Mouse (Mus musculus): ENCODE data around the gene Sp8. TPM values are rescaled to one million over a fixed set of nuclear protein-coding genes. Genes with fewer than 3 reads are reported as not detected.

Sp8 gene
- polyA plus RNA-seq, 1 experiment from 2014 or later, result not detected

DNA sequence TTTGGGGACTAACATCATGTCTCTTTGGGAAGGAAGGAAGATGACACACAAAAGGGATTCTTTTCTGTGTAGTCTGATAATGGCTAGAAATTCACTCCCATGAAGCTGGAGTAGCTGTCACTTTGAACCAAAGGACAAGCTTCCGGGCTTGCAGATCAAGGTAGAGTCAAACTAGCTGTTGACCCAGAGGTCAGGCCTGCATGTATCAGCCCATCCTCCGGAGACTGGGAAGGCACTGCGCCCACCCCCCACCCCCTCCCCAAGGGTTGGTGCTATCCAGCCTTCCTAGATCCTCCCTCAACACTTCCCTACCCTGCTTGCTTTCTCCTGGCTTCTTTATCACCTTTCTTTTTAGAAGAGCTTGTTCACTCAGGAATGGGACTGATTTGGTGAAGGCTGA is 7.2 kb downstream of the Sp8 start:
- no peak overlapping the region for H3K9ac ChIP-seq (ENCODE audit: low read length)
- H3K27ac ChIP-seq (ENCODE audit: low read depth), result no peak overlapping the region
- no peak for ATAC-seq (replicated peaks; ENCODE audit: low FRiP score, low TSS enrichment, low read depth)
- no peaks in the 10 kb centered on the region for H3K9me3 ChIP-seq (ENCODE audit: control insufficient read depth, low read length)
- WGBS, result 4% methylated on average over 3 of the region's 3 CpGs
- no peak overlapping the region for H3K4me2 ChIP-seq (ENCODE audit: low read length)
- H3K4me1 ChIP-seq (replicated peaks; ENCODE audit: control insufficient read depth, insufficient read depth, low read length), result no peaks in the 10 kb centered on the region
- H3K27me3 ChIP-seq (replicated peaks; ENCODE audit: control insufficient read depth, insufficient read depth, low read length), result peaks cover 90% of the 10 kb centered on the region
- no peaks in the 10 kb centered on the region for H3K36me3 ChIP-seq (ENCODE audit: control insufficient read depth, insufficient read depth, low read length)
- H3K4me3 ChIP-seq (ENCODE audit: low read depth, low read length), result no peak overlapping the region
- DNase-seq (ENCODE audit: low spot score), result no peak

DNA sequence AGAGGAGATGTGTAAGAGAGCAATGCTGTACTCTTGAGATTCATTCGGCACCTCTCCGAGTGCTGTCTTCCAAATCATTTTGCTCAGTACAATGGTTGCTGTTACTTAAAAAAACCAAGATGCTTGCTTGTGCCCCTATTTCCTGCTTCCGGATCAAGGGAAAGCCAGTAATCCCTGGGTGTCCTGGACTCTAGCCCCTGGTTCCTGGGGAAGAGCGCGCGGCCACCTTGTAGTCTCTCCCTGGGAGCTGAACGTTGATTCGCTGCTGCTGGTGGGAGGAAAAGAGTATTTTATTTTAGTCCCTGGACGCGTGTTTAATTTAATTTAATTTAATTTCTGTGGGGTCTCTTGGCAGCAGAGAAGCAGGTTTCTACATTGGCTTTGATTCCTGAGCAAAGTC is 8.3 kb downstream of the Sp8 start:
- H3K36me3 ChIP-seq (ENCODE audit: control insufficient read depth, insufficient read depth, low read length), result no peaks in the 10 kb centered on the region
- H3K27ac ChIP-seq (ENCODE audit: low read depth), result no peak overlapping the region
- ATAC-seq (replicated peaks; ENCODE audit: low FRiP score, low TSS enrichment, low read depth), result no peak
- peak overlapping the region; percentile 51 for H3K4me2 ChIP-seq (ENCODE audit: low read length)
- H3K4me1 ChIP-seq (replicated peaks; ENCODE audit: control insufficient read depth, insufficient read depth, low read length), result no peaks in the 10 kb centered on the region
- no peak overlapping the region for H3K9ac ChIP-seq (ENCODE audit: low read length)
- H3K27me3 ChIP-seq (replicated peaks; ENCODE audit: control insufficient read depth, insufficient read depth, low read length), result peaks cover 79% of the 10 kb centered on the region
- H3K9me3 ChIP-seq (ENCODE audit: control insufficient read depth, low read length), result no peaks in the 10 kb centered on the region
- DNase-seq (ENCODE audit: low spot score), result no peak
- H3K4me3 ChIP-seq (ENCODE audit: low read depth, low read length), result peak overlapping the region; percentile 33
- 1% methylated on average over 10 of the region's 10 CpGs for WGBS

DNA sequence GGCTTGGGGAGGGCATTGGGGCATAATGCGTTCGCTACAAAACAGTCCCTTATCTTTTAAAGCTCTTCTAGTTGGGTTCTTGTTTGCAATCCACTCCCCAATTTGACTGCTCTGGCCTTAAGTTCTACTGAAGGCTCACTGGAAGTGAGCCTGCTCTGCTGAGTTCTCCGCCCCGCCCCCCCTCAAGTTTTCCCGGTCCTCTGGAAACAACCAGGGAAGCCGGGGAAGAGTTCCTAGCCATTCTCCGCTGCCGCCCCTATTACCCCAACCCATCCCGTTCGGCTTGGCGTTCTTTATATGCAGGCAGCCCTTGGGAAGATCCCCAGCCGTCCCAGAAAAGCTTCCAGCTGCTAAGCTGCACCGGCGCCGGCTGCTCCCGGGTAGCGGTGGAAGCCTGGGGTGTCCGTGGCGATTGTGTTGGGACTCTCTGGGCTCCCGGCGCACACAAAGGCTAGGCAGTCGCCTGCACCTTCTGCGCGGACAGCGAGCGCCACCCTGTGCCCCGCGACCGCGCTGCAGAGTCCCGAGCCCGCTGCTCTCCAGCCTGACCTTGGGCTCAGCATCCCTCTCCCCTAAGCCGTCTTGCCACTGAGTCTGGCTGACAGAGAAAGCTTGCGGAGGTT is 8.8 kb downstream of the Sp8 start:
- DNase-seq (ENCODE audit: low spot score), result peak; percentile 88
- Histone ChIP-seq H3K27me3 (replicated peaks; ENCODE audit: control insufficient read depth, insufficient read depth, low read length) (peaks cover 75% of the 10 kb centered on the region), H3K4me1 (replicated peaks; ENCODE audit: control insufficient read depth, insufficient read depth, low read length) (no peaks in the 10 kb centered on the region), H3K9ac (ENCODE audit: low read length) (no peak overlapping the region), H3K9me3 (ENCODE audit: control insufficient read depth, low read length) (no peaks in the 10 kb centered on the region), H3K4me3 (ENCODE audit: low read depth, low read length) (peak overlapping the region; percentile 33), H3K27ac (ENCODE audit: low read depth) (no peak overlapping the region), H3K36me3 (ENCODE audit: control insufficient read depth, insufficient read depth, low read length) (no peaks in the 10 kb centered on the region), H3K4me2 (ENCODE audit: low read length) (peak overlapping the region; percentile 51)
- ATAC-seq (replicated peaks; ENCODE audit: low FRiP score, low TSS enrichment, low read depth), result peak; percentile 94
- under 1% methylated on average over 34 of the region's 34 CpGs for WGBS

DNA sequence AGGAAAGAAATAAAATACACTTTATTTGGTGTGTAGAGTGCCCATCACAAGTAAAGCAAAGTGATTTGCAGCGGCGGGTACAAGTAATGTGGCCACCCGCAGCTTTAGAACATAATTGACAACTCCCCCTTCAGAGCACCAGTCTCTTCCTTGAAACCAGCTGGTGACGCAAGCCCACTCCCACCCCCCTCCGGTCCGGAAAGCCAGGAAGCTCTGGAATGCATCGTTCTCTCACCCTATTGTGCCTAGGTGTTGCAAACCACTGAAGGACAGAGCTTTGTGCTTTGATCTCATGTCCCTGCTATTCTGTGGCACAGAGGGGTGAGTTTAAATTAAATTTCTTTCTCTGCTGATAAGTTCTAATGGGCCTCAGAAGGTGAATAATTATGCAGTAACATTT is 10.0 kb downstream of the Sp8 start:
- H3K4me1 ChIP-seq (replicated peaks; ENCODE audit: control insufficient read depth, insufficient read depth, low read length), result no peaks in the 10 kb centered on the region
- ATAC-seq (replicated peaks; ENCODE audit: low FRiP score, low TSS enrichment, low read depth) (no peak), DNase-seq (ENCODE audit: low spot score) (no peak)
- no peak overlapping the region for H3K4me2 ChIP-seq (ENCODE audit: low read length)
- H3K9me3 ChIP-seq (ENCODE audit: control insufficient read depth, low read length), result no peaks in the 10 kb centered on the region
- H3K36me3 ChIP-seq (ENCODE audit: control insufficient read depth, insufficient read depth, low read length), result no peaks in the 10 kb centered on the region
- 4% methylated on average over 7 of the region's 7 CpGs for WGBS
- no peak overlapping the region for H3K9ac ChIP-seq (ENCODE audit: low read length)
- peaks cover 63% of the 10 kb centered on the region for H3K27me3 ChIP-seq (replicated peaks; ENCODE audit: control insufficient read depth, insufficient read depth, low read length)
- H3K27ac ChIP-seq (ENCODE audit: low read depth), result no peak overlapping the region
- no peak overlapping the region for H3K4me3 ChIP-seq (ENCODE audit: low read depth, low read length)

DNA sequence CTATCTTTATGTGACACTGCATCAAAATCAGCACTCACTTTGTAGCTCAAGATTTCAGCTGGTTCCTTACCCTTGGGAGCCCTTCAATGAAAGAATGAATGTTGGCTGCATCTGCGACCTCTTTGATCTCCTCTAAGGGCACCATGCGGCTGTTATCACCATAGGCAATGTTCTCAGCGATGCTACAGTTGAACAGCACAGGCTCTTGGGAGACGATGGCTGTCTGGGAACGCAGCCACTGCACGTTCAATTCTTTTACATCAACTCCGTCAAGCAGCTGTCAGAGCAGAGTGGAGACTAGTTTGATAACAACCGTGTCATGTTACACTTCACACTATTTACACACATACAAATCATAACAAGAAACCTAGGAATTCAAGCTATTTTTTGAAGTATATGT is 26.5 kb downstream of the Sp8 start:
- H3K4me1 ChIP-seq (replicated peaks; ENCODE audit: control insufficient read depth, insufficient read depth, low read length), result no peaks in the 10 kb centered on the region
- no peak overlapping the region for H3K9ac ChIP-seq (ENCODE audit: low read length)
- no peak for ATAC-seq (replicated peaks; ENCODE audit: low FRiP score, low TSS enrichment, low read depth)
- H3K36me3 ChIP-seq (ENCODE audit: control insufficient read depth, insufficient read depth, low read length), result no peaks in the 10 kb centered on the region
- H3K9me3 ChIP-seq (ENCODE audit: control insufficient read depth, low read length), result no peaks in the 10 kb centered on the region
- WGBS, result 76% methylated on average over 8 of the region's 8 CpGs
- DNase-seq (ENCODE audit: low spot score), result no peak
- no peak overlapping the region for H3K27ac ChIP-seq (ENCODE audit: low read depth)
- H3K4me3 ChIP-seq (ENCODE audit: low read depth, low read length), result no peak overlapping the region
- no peaks in the 10 kb centered on the region for H3K27me3 ChIP-seq (replicated peaks; ENCODE audit: control insufficient read depth, insufficient read depth, low read length)
- H3K4me2 ChIP-seq (ENCODE audit: low read length), result no peak overlapping the region

DNA sequence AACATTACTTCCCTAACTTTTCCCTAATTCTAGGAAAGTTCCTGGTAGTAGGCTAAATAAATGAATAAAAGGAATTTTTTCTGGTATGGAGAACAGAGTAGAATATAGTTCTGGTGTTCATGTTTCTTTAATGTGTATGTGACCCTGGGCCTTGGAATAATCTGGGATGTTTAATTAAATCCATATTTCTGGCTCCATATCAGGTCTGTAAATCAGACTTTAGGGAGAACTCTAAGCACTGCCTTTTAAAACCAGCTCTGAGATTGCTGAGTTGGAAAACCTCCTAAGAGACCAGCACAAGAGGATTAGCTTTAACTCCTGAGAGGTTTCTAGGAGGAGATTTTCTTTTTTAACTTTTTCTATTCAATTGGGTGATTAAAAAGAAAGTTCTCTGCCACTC is 36.7 kb downstream of the Sp8 start:
- DNase-seq (ENCODE audit: low spot score), result no peak
- H3K36me3 ChIP-seq (ENCODE audit: control insufficient read depth, insufficient read depth, low read length), result no peaks in the 10 kb centered on the region
- no peaks in the 10 kb centered on the region for H3K9me3 ChIP-seq (ENCODE audit: control insufficient read depth, low read length)
- H3K4me3 ChIP-seq (ENCODE audit: low read depth, low read length), result no peak overlapping the region
- no peak overlapping the region for H3K9ac ChIP-seq (ENCODE audit: low read length)
- H3K27ac ChIP-seq (ENCODE audit: low read depth), result no peak overlapping the region
- ATAC-seq (replicated peaks; ENCODE audit: low FRiP score, low TSS enrichment, low read depth), result no peak
- no peak overlapping the region for H3K4me2 ChIP-seq (ENCODE audit: low read length)
- H3K4me1 ChIP-seq (replicated peaks; ENCODE audit: control insufficient read depth, insufficient read depth, low read length), result no peaks in the 10 kb centered on the region
- H3K27me3 ChIP-seq (replicated peaks; ENCODE audit: control insufficient read depth, insufficient read depth, low read length), result no peaks in the 10 kb centered on the region

DNA sequence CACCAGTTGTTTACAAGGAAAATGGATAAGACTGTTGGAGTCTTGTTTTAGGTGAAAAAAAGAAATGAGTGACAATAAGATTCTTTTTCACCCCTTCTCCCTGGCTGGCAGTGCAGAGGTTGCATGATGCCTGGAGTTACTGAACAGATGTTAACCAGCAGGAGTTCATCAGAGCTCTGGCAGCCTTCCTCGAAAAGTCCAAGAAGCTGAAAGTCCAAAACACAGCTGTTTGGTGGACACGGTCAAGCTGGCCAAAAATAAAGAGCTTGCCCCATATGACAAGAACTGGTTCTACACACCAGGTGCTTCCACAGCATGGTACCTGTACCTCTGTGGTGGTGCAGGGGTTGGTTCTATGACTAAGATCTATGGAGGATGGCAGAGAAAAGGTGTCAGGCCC is 41.8 kb downstream of the Sp8 start:
- Histone ChIP-seq H3K9ac (ENCODE audit: low read length) (no peak overlapping the region), H3K4me2 (ENCODE audit: low read length) (no peak overlapping the region), H3K36me3 (ENCODE audit: control insufficient read depth, insufficient read depth, low read length) (no peaks in the 10 kb centered on the region), H3K9me3 (ENCODE audit: control insufficient read depth, low read length) (no peaks in the 10 kb centered on the region), H3K4me3 (ENCODE audit: low read depth, low read length) (no peak overlapping the region), H3K27me3 (replicated peaks; ENCODE audit: control insufficient read depth, insufficient read depth, low read length) (no peaks in the 10 kb centered on the region), H3K27ac (ENCODE audit: low read depth) (no peak overlapping the region), H3K4me1 (replicated peaks; ENCODE audit: control insufficient read depth, insufficient read depth, low read length) (no peaks in the 10 kb centered on the region)
- 64% methylated on average over 2 of the region's 2 CpGs for WGBS
- ATAC-seq (replicated peaks; ENCODE audit: low FRiP score, low TSS enrichment, low read depth) (no peak), DNase-seq (ENCODE audit: low spot score) (no peak)

Other genes with a start within 250 kb of the Sp8 start
- gene Abcb5, start 120.1 kb downstream of the Sp8 start, polyA plus RNA-seq (2014; fragmentation: Nextera tagmentation; extraction: Ambion mirVana), result not detected in 2 replicates